Mouse (Mus musculus) right cerebral cortex, postnatal 10 days (tissue): ENCODE measurements around the gene Tnn.

ENCODE experiments used
- DNase-seq, 2 experiments: peaks; one replicate each; pipeline ENCODE4 v3.0.0; 2021; ENCODE audit warnings: low spot score in 2 of 2

Gene Tnn

GRCm38 (mm10) chr1:160082647-160083046 lies 70.7 kb downstream of the Tnn start:
- DNase-seq = no peak

- DNase-seq = peak; percentile 80 to 89
Measured at GRCm38 (mm10) chr1:160080800-160081436, 72.5 kb downstream of the Tnn start.

- DNase-seq = no peak
Measured at GRCm38 (mm10) chr1:160078882-160079661, 74.3 kb downstream of the Tnn start.

- DNase-seq = no peak
Measured at GRCm38 (mm10) chr1:160064547-160065144, 88.7 kb downstream of the Tnn start.

GRCm38 (mm10) chr1:160061725-160062366 lies 91.5 kb downstream of the Tnn start:
- no peak for DNase-seq

- DNase-seq = no peak
Measured at GRCm38 (mm10) chr1:160061321-160061720, 92.1 kb downstream of the Tnn start.

GRCm38 (mm10) chr1:160060542-160060941 lies 92.8 kb downstream of the Tnn start:
- DNase-seq = no peak

GRCm38 (mm10) chr1:160059908-160060307 lies 93.5 kb downstream of the Tnn start:
- no peak for DNase-seq

- DNase-seq = no peak
Measured at GRCm38 (mm10) chr1:160057657-160058056, 95.7 kb downstream of the Tnn start.

GRCm38 (mm10) chr1:160054366-160055078 lies 98.9 kb downstream of the Tnn start:
- no peak for DNase-seq

GRCm38 (mm10) chr1:160053510-160054305 lies 99.7 kb downstream of the Tnn start:
- DNase-seq = no peak

GRCm38 (mm10) chr1:160052556-160053315 lies 100.6 kb downstream of the Tnn start:
- no peak for DNase-seq

GRCm38 (mm10) chr1:160050898-160051297 lies 102.5 kb downstream of the Tnn start:
- no peak for DNase-seq

GRCm38 (mm10) chr1:160049131-160049880 lies 104.1 kb downstream of the Tnn start:
- no peak for DNase-seq

- DNase-seq = no peak
Measured at GRCm38 (mm10) chr1:160047481-160047931, 105.9 kb downstream of the Tnn start.

- DNase-seq = no peak
Measured at GRCm38 (mm10) chr1:160046786-160047185, 106.6 kb downstream of the Tnn start.

- no peak for DNase-seq
Measured at GRCm38 (mm10) chr1:160045971-160046370, 107.4 kb downstream of the Tnn start.

GRCm38 (mm10) chr1:160045056-160045715 lies 108.2 kb downstream of the Tnn start:
- no peak for DNase-seq
